Mouse (Mus musculus): ENCODE data around the gene Tigar.

The Tigar gene

DNA sequence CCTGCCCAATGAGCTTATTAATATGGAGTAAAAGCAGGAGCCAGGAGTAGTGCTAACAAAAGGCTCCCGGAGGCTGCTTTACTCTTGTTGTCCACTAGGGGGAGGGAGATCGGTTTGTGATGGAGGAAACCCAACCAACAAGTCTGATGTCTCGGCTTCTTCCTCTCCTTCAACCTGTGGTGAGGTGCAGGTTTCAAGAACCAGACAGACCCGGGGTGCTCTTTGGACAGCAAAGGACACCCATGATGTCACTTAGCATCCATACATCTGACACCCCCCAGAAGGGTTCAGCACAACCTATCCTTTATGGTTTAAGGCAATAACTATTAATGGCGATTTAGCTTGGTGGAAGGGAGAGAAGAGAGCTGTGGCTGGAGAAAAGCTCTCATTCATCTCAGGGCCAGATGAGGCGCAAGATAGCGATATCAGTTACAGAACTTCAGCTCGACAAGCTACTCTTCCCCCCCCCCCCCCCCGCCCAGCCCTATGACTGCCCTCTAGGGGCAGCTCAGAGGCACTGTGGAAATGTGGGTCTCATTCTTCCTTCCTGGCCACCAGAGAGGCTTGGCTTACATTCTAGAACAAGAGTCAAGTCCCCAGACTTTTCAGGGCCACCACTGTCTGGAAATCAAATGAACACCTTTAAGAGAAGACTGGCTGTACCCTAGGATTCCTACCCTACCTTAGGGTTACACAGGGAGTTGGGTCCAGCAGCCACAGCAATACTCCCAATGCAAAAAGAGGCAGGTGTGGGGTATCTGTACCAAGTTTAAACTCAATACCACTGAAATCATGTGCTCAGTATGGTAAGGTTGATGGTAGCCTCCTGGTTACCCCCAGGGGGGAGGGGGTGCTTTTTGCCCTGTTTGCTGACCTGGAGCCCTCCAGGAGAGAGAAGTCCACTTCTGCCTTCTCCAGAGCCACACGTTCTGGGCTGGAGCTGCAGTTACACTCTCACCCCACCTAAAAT, 33.1 kb upstream of the Tigar start:
- peak; percentile 79 for DNase-seq (ENCODE audit: low read depth, low spot score)

DNA sequence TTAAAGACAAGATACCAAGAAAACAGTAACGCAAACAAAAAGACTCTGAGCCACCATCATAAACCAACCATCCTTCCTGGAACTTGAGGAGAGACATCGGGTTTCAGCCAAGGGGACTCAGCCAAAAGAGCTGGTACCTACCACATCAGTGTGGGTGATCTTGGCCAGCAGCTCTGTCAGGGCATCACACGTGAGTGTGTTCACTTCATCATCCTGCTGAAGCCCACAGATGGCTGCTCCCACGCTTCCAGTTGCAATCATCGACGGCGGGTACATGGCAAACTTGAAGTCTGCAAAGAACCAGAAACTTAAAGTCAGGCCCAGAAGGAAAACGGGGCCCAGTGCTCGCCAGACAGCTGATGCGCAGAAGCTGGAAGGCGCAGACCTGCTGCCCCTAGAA, 29.6 kb upstream of the Tigar start:
- no peak for DNase-seq (ENCODE audit: low read depth, low spot score)

DNA sequence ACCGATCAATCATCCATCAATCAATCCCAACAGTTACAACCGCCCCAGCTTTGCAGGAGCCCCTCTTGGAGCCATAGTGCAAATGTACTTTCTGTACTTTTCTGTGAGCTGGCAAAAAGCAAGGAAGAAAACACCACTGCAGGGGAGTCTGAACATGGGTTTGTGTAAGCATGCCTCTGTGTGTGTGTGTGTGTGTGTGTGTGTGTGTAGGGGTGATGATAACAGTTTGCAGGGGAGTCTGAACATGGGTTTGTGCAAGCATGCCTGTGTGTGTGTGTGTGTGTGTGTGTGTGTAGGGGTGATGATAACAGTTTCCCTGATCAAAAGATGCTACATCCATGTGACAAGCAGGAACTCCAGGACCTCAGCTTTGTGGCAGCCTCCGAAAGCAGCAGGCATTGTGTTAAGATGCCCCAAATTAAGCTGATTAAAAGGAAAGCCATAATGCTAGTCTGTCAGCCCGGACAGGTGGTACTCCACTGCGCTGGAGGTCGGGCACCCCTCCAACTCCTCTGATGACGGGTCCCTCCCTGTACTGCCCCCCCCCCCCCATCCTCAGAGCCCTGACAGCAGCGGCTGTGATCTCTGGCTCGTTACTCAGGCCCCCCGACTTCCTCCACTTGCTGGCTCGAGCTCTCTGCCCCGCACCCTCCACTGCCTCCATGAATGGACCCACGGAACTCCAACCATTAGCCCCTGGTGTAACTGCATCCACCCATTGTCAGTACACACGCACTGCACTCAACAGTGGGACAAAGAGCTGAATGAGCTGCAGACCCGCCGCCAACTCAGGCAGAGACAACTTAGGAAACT, 24.3 kb upstream of the Tigar start:
- DNase-seq (ENCODE audit: low read depth, low spot score) = no peak

DNA sequence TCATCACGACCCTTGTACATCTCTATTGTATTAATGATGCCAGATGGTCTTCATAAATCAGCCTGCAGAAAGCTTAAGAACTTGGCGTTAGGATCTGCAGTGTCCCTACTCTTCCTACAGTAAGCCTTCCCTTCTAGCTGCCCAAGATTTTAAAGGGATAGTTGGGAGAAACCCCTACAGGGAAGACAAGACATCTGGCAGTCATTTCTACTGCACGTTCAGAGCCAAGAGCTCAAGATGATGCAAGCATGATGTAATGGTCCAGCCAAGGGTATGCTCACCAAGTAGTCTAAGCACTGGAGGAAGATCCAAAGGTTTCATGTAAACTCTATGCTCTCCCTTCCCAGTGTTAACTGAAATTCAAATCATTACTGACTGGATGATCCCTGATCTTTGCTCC, 23.4 kb upstream of the Tigar start:
- no peak for DNase-seq (ENCODE audit: low read depth, low spot score)

DNA sequence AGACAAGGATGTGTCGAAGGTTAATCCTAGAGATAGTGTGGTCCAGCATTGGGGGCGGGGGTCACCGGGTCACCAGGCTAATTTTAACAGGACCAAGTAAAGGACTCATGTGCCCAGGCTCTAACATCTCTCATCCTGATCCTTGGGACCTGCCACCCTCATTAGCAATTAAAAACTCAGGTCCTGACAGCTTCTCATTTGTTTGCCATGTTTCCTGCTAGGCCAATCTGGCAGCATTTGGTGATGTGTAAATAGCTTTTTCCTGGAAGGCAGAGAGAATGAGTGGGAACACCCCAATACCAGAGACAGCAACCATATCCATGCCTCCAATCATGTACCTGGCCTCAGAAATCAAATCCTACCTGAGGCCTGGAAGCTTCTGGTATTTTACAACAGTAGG, 22.6 kb upstream of the Tigar start:
- DNase-seq (ENCODE audit: low read depth, low spot score) = no peak

DNA sequence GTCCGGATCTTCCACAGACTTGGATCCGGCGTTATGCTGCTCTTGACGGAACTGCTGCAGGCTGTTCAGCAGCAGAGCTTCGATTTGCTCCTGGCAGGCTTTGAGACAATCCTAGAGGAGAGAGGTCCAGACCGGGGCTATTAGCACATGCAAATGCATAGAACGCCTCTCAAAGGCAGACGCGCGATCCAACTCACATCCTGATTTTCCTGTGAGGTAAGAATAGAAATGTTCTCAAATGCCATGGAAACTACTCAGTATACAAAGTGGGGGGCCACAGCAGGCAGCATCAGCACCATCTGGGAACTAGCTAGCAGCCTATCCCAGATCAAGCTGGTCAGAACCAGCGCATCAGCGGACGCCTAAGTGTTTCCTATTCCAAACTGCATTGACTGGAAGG, 21.0 kb upstream of the Tigar start:
- DNase-seq (ENCODE audit: low read depth, low spot score) = peak; percentile 81

DNA sequence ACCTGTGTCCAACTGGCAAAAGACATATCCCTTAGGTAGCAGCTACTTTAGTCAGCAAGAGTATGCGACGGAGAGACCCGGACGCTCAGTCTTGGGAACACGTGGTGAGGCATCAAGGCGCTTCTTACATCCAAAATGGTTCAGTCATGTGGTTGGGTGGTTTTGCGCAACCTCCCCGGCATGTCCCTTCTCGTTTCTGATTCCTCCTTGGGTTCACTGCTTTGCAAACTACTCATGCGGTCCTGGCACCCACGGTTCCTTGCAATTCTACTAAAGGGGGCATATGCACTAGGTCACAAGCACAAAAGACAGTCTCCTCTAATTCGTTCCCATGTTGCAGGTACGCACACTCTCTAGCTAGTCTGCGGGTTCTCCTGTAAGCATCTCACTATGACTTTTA, 20.3 kb upstream of the Tigar start:
- DNase-seq (ENCODE audit: low read depth, low spot score) = no peak

DNA sequence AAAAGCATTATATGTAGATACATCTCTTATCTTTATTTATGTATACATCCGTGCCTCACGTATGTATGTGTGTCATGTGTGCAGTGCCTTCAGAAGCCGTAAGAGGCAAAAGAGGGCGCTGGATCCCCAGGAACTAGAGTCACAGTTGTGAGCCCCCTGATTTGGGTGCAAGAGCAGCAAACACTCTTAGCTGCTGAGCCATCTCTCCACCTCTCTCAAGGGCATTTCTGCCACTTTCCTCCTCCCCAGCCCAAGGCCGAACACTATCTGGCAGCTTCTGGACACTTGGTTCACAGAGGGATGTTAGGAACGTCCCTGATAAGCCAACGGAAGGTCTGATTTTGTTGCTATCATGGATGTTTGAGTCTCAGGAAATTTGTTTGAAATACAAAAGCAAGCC, 14.1 kb upstream of the Tigar start:
- no peak for DNase-seq (ENCODE audit: low read depth, low spot score)

DNA sequence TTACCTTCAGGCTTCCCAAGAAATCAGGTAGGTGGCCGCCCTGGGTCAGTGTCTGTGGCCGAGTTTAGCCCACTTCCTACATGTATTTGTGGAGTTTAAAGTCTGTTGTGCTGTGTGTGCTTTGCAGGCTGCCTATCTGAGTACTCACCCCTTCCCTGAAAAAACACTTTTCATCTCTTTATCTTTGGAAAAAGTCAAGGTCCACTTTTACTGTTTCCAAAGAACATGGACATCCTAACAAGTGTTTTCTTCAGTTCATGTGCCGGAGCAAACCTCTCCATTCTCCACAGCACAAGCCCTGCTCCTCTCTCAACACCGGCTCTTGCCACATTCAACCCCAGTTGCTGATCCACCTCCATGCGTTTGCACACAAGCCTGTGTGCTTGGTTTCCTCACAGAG, 13.6 kb upstream of the Tigar start:
- DNase-seq (ENCODE audit: low read depth, low spot score) = no peak

DNA sequence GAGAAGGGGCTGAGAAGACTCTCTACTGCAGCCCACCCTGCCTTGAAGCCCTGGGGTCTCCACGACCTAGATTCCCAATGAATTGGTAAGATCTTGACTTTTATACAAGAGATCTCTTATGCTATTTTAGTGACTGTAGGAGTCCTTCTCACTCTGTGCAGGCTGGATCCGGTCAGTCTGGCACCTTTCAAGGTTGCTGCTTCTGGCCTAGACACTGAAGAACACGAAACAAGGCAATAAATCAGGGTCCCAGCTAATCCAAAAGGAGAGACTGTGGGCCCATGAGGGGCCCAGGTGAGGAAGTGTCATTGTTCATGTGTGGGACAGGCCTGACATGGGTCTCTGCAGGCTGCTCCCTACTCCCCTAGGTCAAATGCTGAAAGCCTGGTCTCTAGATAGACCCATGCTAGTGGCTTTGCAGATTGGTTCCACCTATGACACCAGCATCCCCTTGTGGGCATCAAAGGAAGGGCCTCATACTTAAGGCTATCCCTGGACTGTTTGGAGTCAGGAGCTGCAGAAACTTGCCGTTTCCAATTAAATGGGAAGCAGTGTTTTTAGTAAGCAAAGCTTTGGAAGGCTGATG, 13.0 kb upstream of the Tigar start:
- DNase-seq (ENCODE audit: low read depth, low spot score) = peak; percentile 73

DNA sequence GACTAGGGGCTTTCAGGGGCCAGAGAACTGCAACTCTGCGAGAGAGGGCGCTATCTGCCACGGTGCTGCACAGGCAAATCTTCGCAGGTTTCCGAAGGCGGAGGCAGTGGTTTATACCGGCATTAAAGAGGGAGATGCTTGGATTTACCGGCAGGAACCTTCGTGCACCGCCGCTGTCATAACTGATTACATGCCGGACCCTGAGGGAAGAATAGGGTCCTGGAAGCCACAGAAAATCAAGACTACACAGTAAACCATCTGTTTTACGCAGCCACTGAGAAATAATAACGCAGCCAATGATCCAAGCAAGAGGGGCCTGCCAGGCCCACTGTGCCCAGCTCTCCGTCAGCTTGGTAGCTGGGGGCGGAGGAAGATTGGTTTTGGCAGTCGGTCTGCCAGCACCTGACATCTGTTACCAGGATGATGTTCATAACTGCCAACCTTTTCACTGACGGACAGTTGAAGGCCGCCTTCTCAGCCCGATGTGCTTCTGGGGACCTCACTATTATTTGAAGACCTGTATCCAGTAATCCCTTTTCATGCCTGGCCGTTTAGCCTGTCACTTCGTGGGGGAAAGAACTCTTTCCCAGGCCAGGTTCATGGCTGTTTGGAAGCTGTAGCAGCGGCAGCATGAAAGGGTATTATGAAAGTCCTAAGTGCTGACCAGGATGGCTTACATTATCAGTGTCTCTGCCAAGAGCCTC, 5.5 kb upstream of the Tigar start:
- DNase-seq (ENCODE audit: low read depth, low spot score) = peak; percentile 57

DNA sequence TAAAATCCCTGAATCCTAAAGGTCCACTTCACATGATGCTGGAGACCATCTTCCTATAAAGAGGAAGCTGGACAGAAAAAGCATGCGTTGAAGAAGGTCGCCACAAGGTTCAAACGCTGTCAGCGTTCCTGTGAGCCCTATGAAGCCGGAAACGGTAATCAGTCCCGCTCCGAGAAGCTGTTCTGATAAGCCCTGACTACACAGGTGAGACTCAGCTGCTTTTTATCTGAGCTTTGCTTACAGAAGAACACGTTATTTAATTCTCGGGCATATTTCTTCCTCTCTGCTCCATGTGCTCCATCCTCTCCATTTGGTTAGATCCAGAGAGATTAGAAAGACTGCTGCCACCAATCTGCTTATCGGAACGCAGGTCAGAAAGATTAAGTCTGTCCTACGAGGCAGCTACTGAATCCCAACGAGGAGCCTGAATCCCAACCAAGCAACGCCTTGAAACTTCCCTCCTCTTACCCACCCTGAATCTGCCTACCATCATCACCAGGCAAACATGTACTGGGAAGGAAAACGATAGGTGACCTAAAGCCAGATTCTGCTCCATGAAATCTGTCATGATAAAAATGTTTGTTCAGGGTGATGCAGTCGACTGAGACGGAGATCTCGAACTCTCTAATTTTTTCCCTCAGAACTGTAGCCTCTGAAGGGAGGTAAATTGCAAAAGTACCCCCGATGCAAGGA, 843 bp downstream of the Tigar start:
- no peak for DNase-seq (ENCODE audit: low read depth, low spot score)

DNA sequence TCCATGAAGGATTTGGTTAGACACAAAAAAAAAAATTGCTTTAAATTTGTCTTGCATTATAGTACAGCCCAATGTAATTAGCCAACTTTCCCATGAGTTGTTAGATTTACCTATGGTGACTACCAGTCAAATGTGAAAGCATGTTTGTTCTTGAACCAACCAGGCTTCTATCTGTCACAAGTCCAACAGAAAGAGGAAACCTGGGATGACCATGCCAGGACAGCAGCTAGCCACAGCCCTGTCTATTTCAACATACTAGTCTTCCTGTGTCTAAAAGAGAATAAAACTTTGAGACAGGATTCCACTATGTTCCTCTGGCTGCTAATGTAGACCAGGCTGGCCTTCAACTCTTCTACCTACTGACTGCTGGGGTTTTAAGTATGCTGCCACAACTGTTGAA, 1.9 kb downstream of the Tigar start:
- DNase-seq (ENCODE audit: low read depth, low spot score) = no peak

DNA sequence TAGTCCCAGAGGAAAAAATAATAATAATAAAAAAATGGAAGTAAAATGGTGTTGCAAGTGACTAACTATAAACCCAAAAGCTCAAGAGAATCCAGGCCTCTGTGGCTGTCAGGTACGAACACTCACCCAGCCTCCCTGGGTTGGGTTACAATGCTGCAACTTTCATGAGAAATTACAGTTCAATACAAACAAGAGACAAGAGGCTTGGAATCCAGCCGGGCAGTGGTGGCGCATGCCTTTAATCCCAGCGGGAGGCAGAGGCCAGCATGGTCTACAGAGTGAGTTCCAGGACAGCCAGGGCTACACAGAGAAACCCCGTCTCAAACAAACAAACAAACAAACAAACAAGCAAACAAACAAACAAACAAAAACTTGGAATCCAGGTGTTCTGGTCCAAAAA, 2.6 kb downstream of the Tigar start:
- peak; percentile 70 for DNase-seq (ENCODE audit: low read depth, low spot score)

DNA sequence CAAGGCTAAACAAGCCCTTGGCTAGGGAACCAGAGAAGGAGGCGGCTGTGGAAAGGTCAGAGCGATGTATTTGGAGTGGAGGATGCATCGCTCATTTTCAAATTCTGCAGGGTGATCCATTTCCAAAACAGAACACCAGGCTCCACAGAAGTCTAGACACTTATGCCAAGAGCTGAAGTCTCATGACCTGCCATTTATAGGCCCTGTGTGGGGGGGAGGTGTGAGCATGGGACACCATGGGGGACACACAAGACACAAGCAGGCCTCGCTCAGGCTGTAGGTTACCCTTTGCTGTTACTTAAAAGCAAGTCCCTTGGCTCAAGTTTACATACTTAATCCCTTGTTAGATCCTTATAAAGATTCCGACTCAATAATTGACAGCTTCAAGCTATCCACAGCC, 3.2 kb downstream of the Tigar start:
- DNase-seq (ENCODE audit: low read depth, low spot score) = no peak

DNA sequence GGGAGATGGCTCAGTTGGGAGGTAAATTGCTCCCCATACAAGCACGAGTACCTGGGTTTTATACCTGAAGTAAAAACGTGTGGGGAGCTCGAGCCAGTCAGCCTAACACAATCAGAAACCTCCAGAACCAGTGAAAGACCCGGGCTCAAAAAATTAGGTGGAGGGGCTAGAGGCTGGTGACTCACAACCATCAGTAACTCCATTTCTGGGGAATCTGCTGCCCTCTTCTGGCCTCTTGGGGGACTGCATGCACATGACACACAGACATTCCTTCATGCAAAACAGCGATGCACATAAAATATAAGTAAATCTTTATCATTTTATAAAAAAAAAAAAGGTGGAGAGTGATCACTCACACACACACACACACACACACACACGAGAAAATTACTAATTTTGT, 4.2 kb downstream of the Tigar start:
- DNase-seq (ENCODE audit: low read depth, low spot score) = peak; percentile 82

DNA sequence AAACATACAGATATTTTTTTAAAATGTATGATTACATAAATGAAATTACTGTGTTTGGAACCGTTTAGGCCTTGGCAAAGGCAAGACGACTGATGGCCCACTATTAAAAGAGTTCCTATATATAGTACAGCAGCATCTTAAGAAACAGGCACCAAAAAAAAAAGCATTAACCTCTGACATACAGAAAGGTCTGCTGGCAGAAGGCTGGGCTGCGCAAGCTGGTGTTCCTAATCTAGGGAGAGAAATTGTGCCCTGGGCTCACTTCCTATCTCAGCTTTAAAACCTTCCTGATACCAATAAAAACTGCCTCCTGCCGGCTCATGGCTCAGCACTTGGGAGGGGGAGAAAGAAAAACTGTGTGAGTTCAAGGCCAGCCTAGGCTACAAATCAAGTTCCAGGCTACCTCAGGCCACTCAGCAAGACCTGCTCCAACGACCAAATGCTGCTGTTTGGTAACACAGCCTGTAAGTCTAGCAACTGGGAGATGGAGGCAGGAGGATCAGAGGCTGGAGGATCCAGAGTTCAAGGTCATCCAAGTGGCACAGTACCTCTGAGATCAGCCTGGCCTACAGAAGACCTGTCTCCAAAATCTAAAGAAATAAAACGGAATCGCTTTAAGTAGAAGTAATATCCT, 4.8 kb downstream of the Tigar start:
- no peak for DNase-seq (ENCODE audit: low read depth, low spot score)

DNA sequence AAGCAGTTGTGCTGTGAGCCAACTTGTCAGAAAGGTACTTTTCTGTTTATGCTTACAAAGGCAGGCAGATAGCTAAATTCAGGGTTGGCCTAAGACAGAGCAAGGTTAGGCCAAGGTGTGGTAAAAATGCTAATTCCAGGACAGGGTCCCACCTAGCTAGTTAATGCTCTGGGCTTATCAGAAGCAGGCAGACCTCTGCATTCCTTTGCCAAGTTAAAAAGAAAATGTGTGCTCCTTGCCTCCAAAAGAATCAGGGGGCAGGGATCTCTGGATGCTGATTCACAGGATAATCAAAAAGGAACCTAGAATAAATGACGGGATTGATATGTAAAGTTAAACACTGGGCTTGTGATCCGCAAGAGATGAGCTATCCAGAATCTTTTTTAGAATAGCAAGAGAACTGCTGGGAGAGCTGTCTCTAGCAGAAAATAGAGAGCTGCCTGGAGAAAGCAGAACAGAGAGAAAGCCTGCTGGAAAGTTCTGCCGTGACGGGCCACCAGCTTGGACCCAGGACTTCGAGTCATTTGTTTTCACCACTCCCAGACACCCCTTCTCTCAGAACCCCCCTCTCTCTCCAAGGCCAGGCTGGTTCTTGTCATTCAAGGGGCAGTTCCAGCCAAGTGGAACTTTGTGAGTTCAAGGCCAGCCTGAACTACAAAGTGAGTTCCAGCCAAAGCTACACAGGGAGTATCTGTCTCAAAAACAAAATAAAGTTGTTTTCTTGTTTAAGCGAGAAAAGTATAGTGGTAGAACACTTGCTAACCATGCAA, 5.7 kb downstream of the Tigar start:
- peak; percentile 78 for DNase-seq (ENCODE audit: low read depth, low spot score)

DNA sequence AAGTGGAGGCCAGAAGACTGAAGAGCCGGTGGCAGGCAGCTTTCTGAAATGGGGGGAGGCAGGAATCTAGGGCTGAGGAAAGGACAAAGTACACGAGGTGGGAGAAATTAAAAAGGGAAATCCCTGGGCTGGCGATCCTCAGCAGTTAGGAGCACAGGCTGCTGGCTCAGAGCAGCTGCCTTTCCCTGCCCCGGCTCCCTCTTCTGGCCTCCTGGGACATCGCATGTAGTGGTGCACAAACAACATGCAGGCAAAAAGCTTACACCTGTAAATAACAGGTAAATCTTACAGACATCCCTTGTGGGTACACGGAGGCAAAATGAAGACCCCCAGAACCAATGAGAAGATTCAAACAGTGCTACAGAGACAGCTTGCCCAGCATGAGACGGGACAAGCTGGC, 14.8 kb downstream of the Tigar start:
- peak; percentile 68 for DNase-seq (ENCODE audit: low read depth, low spot score)

DNA sequence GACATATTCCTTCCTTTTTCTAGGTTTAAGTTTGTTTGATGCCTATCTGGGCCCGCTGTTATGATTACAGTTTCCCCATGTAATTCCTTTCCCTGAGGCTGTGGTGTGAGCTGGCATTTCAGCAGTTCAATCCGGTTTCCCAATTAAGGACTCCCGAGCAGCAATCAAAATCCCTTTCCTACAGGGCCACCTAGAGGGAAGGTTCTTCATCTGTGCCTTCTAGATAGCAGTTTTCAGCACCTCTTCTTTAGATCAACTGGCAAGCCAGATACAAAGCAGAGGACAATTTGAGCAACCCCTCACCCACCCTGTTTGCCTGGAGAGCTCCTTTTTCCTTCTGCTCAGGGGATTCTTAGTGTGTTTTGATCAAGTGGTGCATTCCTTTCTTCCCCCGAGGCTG, 22.6 kb downstream of the Tigar start:
- no peak for DNase-seq (ENCODE audit: low read depth, low spot score)

All from ZHBTc4 (cell line).